Mouse (Mus musculus) embryonic facial prominence, embryonic 14.5 days (tissue): Measurements from ENCODE around the gene Fam19a1. TPM values are rescaled to one million over a fixed set of nuclear protein-coding genes. Genes with fewer than 3 reads are reported as not detected.

Experiments used
- ATAC-seq: fragments of 200-750 bp; cut with Nextera tagmentation; 2 replicates; pipeline ENCODE4 v1.8.0; 2017; ENCODE audit warnings: low read depth, moderate number of reproducible peaks, moderate TSS enrichment
- DNase-seq: peaks from one replicate; pipeline ENCODE4 v3.0.0-alpha.2; 2015; ENCODE audit warnings: low spot score
- H3K27ac ChIP-seq: fragments of 300-500 bp; sonication (generic); replicated peaks from 2 replicates; pipeline ENCODE4 v1.5.1; 2014; ENCODE audit warnings: low read depth, mild to moderate bottlenecking, low read length, moderate library complexity
- H3K27me3 ChIP-seq: fragments of 300-500 bp; sonication (generic); replicated peaks from 2 replicates; pipeline ENCODE4 v1.6.1; 2014; ENCODE audit warnings: low read length; ENCODE audit not compliant: control insufficient read depth, insufficient read depth
- H3K36me3 ChIP-seq: fragments of 300-500 bp; sonication (generic); 2 replicates; pipeline ENCODE4 v1.6.1; 2014; ENCODE audit warnings: low read length, mixed read lengths; ENCODE audit not compliant: control insufficient read depth, insufficient read depth
- H3K4me1 ChIP-seq: fragments of 300-500 bp; sonication (generic); 2 replicates; pipeline ENCODE4 v1.6.1; 2014; ENCODE audit warnings: antibody characterized with exemption, low read length; ENCODE audit not compliant: control insufficient read depth, insufficient read depth
- H3K4me2 ChIP-seq: fragments of 300-500 bp; sonication (generic); 2 replicates; pipeline ENCODE4 v1.6.1; 2014; ENCODE audit warnings: low read depth, mild to moderate bottlenecking, low read length, moderate library complexity, mixed read lengths
- H3K4me3 ChIP-seq: fragments of 300-500 bp; sonication (generic); 2 replicates; pipeline ENCODE4 v1.5.1; 2014; ENCODE audit warnings: low read depth, mild to moderate bottlenecking, low read length
- H3K9ac ChIP-seq: fragments of 300-500 bp; sonication (generic); 2 replicates; pipeline ENCODE4 v1.6.1; 2014; ENCODE audit warnings: low read depth, mild to moderate bottlenecking, low read length, moderate library complexity, mixed read lengths
- H3K9me3 ChIP-seq: fragments of 300-500 bp; sonication (generic); 2 replicates; pipeline ENCODE4 v1.6.1; 2016; ENCODE audit warnings: low read length; ENCODE audit not compliant: control insufficient read depth
- WGBS: fragments of 180-500 bp; shearing (Covaris S2); extraction: QIAGEN DNeasy Blood & Tissue Kit; methylation state at CpG from one replicate; pipeline ENCODE4 v1.1.7; 2014; 5-methylcytosine and 5-hydroxymethylcytosine counted together
- polyA plus RNA-seq: library from polyadenylated mRNA; unstranded; fragments of >200 nt; fragmentation: Nextera tagmentation; extraction: Ambion mirVana; gene quantifications from 2 replicates; pipeline ENCODE4 v1.2.1, GENCODE M21; 2014

The Fam19a1 gene
- polyA plus RNA-seq, 1 experiment from 2014 or later: 2.0 TPM

DNA sequence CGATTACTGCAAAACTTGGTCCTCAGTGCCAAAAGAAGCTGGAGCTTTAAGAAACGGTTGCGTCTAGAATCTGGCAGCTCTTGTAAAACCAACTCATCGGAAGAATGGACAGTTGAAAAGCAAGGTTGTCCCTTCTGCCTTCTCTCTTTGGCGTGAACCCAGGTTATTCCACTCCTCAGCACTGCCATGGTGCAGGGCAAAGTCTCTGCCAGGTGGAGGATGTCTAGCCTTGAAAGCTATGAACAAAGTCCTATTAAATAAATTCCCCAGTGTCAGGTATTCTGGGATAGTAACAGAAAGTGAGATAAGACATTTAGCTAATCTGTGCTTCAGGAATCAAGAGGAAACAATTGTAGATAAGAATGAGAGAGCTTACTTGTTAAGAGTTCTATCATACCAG, 157.5 kb downstream of the Fam19a1 start:
- H3K9me3 ChIP-seq: no peaks in the 10 kb centered on the region
- no peaks in the 10 kb centered on the region for H3K4me1 ChIP-seq
- DNase-seq (no peak), ATAC-seq (no peak)
- WGBS: 94% methylated on average over 5 of the region's 5 CpGs
- H3K9ac ChIP-seq: no peak overlapping the region
- H3K4me2 ChIP-seq: no peak overlapping the region
- H3K4me3 ChIP-seq: no peak overlapping the region
- H3K36me3 ChIP-seq: no peaks in the 10 kb centered on the region
- H3K27me3 ChIP-seq: no peaks in the 10 kb centered on the region
- H3K27ac ChIP-seq: no peak overlapping the region

DNA sequence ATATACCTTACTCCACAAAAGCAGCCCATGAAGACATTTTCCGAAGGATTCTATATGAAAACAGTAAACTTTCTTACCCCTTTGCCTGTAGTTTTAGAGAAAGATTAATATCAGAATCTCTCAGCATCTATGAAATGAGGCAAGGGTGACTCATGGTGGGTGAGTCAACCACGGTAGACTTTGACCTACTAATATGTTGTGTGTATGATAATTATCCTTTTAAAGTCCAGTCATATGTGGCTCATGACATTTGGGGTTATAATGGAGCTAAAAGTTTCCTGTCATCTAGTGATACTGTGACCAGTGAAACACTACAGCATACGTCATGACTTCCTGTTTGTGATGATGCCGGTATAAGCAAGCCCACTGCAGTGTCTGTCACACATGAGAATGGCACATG, 170.8 kb downstream of the Fam19a1 start:
- H3K27ac ChIP-seq: no peak overlapping the region
- 91% methylated on average over 4 of the region's 4 CpGs for WGBS
- no peaks in the 10 kb centered on the region for H3K9me3 ChIP-seq
- ATAC-seq (no peak), DNase-seq (no peak)
- H3K36me3 ChIP-seq: no peaks in the 10 kb centered on the region
- H3K9ac ChIP-seq: no peak overlapping the region
- H3K27me3 ChIP-seq: no peaks in the 10 kb centered on the region
- H3K4me1 ChIP-seq: no peaks in the 10 kb centered on the region
- H3K4me2 ChIP-seq: no peak overlapping the region
- no peak overlapping the region for H3K4me3 ChIP-seq

DNA sequence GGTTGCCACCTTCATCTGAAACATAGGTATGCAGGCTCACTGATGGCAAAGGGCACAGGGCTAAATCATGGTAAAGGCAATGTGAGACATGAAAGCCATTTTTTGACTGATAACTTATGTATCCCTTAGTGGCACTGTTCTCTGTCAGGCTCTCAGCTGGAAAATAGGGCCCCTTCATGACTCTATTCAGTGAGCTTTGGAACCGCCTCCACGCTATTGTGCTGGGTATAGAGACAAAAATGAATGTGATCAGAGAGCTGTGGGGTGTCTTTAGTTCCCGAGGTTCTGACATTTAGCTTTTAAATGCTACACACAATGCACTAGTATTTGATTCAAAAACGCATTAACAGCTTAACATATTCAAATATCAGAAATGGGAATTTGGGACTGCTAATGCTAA, 171.6 kb downstream of the Fam19a1 start:
- Histone ChIP-seq H3K27me3 (no peaks in the 10 kb centered on the region), H3K36me3 (no peaks in the 10 kb centered on the region), H3K4me3 (no peak overlapping the region), H3K27ac (no peak overlapping the region), H3K9ac (no peak overlapping the region), H3K9me3 (no peaks in the 10 kb centered on the region), H3K4me2 (no peak overlapping the region), H3K4me1 (no peaks in the 10 kb centered on the region)
- DNase-seq (no peak), ATAC-seq (no peak)
- 79% methylated on average over 4 of the region's 4 CpGs for WGBS

GRCm38 (mm10) chr6:96286276-96286675, 173.3 kb downstream of the Fam19a1 start:
- H3K4me3 ChIP-seq: no peak overlapping the region
- no peak overlapping the region for H3K9ac ChIP-seq
- no peaks in the 10 kb centered on the region for H3K9me3 ChIP-seq
- H3K4me1 ChIP-seq: no peaks in the 10 kb centered on the region
- H3K27ac ChIP-seq: no peak overlapping the region
- WGBS: 61% methylated on average over 4 of the region's 4 CpGs
- ATAC-seq (no peak), DNase-seq (no peak)
- no peaks in the 10 kb centered on the region for H3K36me3 ChIP-seq
- H3K27me3 ChIP-seq: no peaks in the 10 kb centered on the region
- no peak overlapping the region for H3K4me2 ChIP-seq

DNA sequence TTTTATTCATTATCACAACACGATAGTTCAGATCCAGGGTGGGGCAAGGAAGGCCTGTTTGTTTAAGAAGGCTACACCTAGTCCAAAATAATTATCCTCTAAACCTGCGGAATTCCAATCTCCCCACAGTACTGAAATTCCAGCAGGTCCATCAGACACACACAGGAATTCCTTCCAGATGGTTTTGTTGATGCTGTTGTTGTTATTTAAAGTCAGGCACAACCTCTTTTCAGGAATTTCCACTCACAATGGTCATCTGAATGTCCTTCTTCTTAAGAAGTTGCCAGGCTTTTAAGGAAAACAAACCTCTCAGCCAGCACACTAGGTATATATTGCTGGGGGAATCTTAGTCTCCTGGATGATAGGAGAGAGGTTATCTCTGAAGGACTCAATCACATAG, 174.4 kb downstream of the Fam19a1 start:
- ATAC-seq: no peak
- DNase-seq: no peak
- no peak overlapping the region for H3K4me3 ChIP-seq
- H3K27me3 ChIP-seq: no peaks in the 10 kb centered on the region
- H3K4me1 ChIP-seq: no peaks in the 10 kb centered on the region
- no peak overlapping the region for H3K27ac ChIP-seq
- WGBS: 45% methylated on average over 2 of the region's 2 CpGs
- H3K4me2 ChIP-seq: no peak overlapping the region
- H3K36me3 ChIP-seq: no peaks in the 10 kb centered on the region
- H3K9me3 ChIP-seq: no peaks in the 10 kb centered on the region
- no peak overlapping the region for H3K9ac ChIP-seq

GRCm38 (mm10) chr6:96289672-96290071, 176.7 kb downstream of the Fam19a1 start:
- no peak overlapping the region for H3K9ac ChIP-seq
- no peak overlapping the region for H3K27ac ChIP-seq
- H3K4me3 ChIP-seq: no peak overlapping the region
- no peak overlapping the region for H3K4me2 ChIP-seq
- no peaks in the 10 kb centered on the region for H3K27me3 ChIP-seq
- DNase-seq (no peak), ATAC-seq (no peak)
- WGBS: 24% methylated on average over 4 of the region's 4 CpGs
- no peaks in the 10 kb centered on the region for H3K4me1 ChIP-seq
- no peaks in the 10 kb centered on the region for H3K36me3 ChIP-seq
- H3K9me3 ChIP-seq: no peaks in the 10 kb centered on the region

GRCm38 (mm10) chr6:96347491-96347890, 234.5 kb downstream of the Fam19a1 start:
- H3K9ac ChIP-seq: no peak overlapping the region
- no peak overlapping the region for H3K4me3 ChIP-seq
- 87% methylated on average over 2 of the region's 2 CpGs for WGBS
- H3K36me3 ChIP-seq: no peaks in the 10 kb centered on the region
- DNase-seq (no peak), ATAC-seq (no peak)
- no peaks in the 10 kb centered on the region for H3K27me3 ChIP-seq
- no peaks in the 10 kb centered on the region for H3K9me3 ChIP-seq
- no peak overlapping the region for H3K4me2 ChIP-seq
- H3K4me1 ChIP-seq: no peaks in the 10 kb centered on the region
- no peak overlapping the region for H3K27ac ChIP-seq

- Histone ChIP-seq H3K27me3 (no peaks in the 10 kb centered on the region), H3K4me1 (no peaks in the 10 kb centered on the region), H3K4me2 (no peak overlapping the region), H3K4me3 (no peak overlapping the region), H3K36me3 (no peaks in the 10 kb centered on the region), H3K27ac (no peak overlapping the region), H3K9me3 (no peaks in the 10 kb centered on the region), H3K9ac (no peak overlapping the region)
- DNase-seq (no peak), ATAC-seq (no peak)
- WGBS: 76% methylated on average over 7 of the region's 7 CpGs
Observed at GRCm38 (mm10) chr6:96349446-96350025, 236.6 kb downstream of the Fam19a1 start.

GRCm38 (mm10) chr6:96369544-96369943, 256.6 kb downstream of the Fam19a1 start:
- Histone ChIP-seq H3K9me3 (no peaks in the 10 kb centered on the region), H3K27ac (no peak overlapping the region), H3K9ac (no peak overlapping the region), H3K36me3 (no peaks in the 10 kb centered on the region), H3K27me3 (no peaks in the 10 kb centered on the region), H3K4me3 (no peak overlapping the region), H3K4me1 (no peaks in the 10 kb centered on the region), H3K4me2 (no peak overlapping the region)
- ATAC-seq: no peak
- WGBS: 98% methylated on average over 3 of the region's 3 CpGs
- DNase-seq: no peak
